Mouse (Mus musculus) common myeloid progenitor, adult 5-6 weeks (primary cell): Measurements from ENCODE around the gene Sntb2. TPM values are rescaled to one million over a fixed set of nuclear protein-coding genes. Genes with fewer than 3 reads are reported as not detected.

Experiments used
- total RNA-seq: library from RNA; stranded (forward); fragments of 200-1000, 187-1606 nt; gene quantifications from 2 replicates; pipeline ENCODE4 v1.2.3, GENCODE M21; 2017

Gene Sntb2
- total RNA-seq, 1 experiment from 2014 or later = 1.9 TPM

Other genes with a start within 250 kb of the Sntb2 start
- gene Has3, start 65.5 kb upstream of the Sntb2 start, total RNA-seq = 1.4 and 2.5 TPM in 2 replicates
- 50.2 and 57.4 TPM in 2 replicates for gene Utp4, start 42.1 kb upstream of the Sntb2 start, total RNA-seq
- gene Vps4a, start 95.5 kb downstream of the Sntb2 start, total RNA-seq = 33.8 and 34.7 TPM in 2 replicates
- 45.9 and 83.2 TPM in 2 replicates for gene Pdf, start 112.9 kb downstream of the Sntb2 start, total RNA-seq
- gene Cog8, start 120.9 kb downstream of the Sntb2 start, total RNA-seq = 17.7 and 20.5 TPM in 2 replicates
- 20.4 and 28.4 TPM in 2 replicates for gene Nip7, start 121.1 kb downstream of the Sntb2 start, total RNA-seq
- not detected in 2 replicates for gene Tmed6, start 129.9 kb downstream of the Sntb2 start, total RNA-seq
- gene Terf2, start 160.8 kb downstream of the Sntb2 start, total RNA-seq = 32.9 and 37.2 TPM in 2 replicates
- 56.5 and 72.9 TPM in 2 replicates for gene Cyb5b, start 214.9 kb downstream of the Sntb2 start, total RNA-seq